Mouse (Mus musculus): ENCODE results near the gene Cped1.

DNA sequence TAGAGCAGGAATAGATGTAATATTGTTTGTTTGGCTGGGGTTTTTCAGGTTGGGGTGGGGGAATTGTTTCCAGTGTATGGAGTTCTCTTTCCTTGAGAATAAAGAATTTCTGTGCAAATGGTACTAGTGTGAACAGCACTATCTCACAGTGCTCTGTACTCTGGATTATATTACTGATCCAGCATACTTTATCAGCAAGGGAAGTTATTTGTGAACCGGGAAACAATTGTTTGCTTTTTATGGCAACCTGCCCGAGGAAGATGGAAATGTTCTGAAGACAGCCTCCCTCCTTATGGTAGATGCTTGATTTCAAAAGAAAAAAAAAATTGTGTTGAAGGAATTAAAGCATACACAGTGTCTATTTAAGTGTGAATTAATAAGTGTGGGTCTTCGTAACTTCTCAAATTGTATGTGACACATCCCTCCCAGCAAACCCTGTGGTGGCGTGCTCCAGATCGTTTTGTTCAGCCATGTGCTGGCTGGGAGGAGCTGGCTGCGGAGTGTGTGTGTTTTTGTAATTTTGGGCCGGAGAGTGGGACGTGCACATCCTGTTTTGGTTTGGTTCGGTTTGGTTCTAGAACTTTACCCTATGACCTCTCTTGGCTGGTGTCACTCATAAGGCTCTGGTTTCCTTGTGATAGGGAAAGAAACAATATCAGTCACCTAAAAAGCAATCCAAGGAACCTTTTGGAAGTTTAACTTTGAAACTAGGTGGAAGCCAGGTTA is 59.3 kb downstream of the Cped1 start:
- TF ChIP-seq CTCF (IDR thresholded peaks at IDR 0.05; ENCODE audit: control insufficient read depth, insufficient read depth, insufficient replicate concordance, low read depth, low read length): no peak
- TF ChIP-seq POLR2A (IDR thresholded peaks at IDR 0.05; ENCODE audit: control insufficient read depth, low read depth, low read length): no peak
